Mouse (Mus musculus): ENCODE measurements at regions not wholly inside any gene's neighbourhood (a gene's known extent, or its start where the extent isn't known, plus 50 kb on each side); places are given as distances from the start of the nearest gene placed in this dataset.

- Histone ChIP-seq H3K9ac (ENCODE audit: low read length) (no peak overlapping the region), H3K9me3 (ENCODE audit: control insufficient read depth, low read length) (no peaks in the 10 kb centered on the region), H3K36me3 (ENCODE audit: control insufficient read depth, insufficient read depth, low read length) (no peaks in the 10 kb centered on the region), H3K4me2 (ENCODE audit: low read depth, low read length) (no peak overlapping the region), H3K4me1 (replicated peaks; ENCODE audit: control insufficient read depth, insufficient read depth, low read length) (no peaks in the 10 kb centered on the region), H3K27ac (ENCODE audit: low read length) (no peak overlapping the region), H3K27me3 (ENCODE audit: control insufficient read depth, insufficient read depth, low read depth, low read length) (no peaks in the 10 kb centered on the region), H3K4me3 (ENCODE audit: low read length) (no peak overlapping the region)
- 73% methylated on average over 5 of the region's 5 CpGs for WGBS
- no peak for ATAC-seq (ENCODE audit: low read depth)
Observed at GRCm38 (mm10) chr1:194058512-194058911, 559.5 kb upstream of the Plxna2 start.

- Histone ChIP-seq H3K4me1 (replicated peaks; ENCODE audit: control insufficient read depth, insufficient read depth, low read length) (no peaks in the 10 kb centered on the region), H3K4me2 (ENCODE audit: low read depth, low read length) (no peak overlapping the region), H3K4me3 (ENCODE audit: low read length) (no peak overlapping the region), H3K36me3 (ENCODE audit: control insufficient read depth, insufficient read depth, low read length) (no peaks in the 10 kb centered on the region), H3K27me3 (ENCODE audit: control insufficient read depth, insufficient read depth, low read depth, low read length) (no peaks in the 10 kb centered on the region), H3K27ac (ENCODE audit: low read length) (no peak overlapping the region), H3K9ac (ENCODE audit: low read length) (no peak overlapping the region), H3K9me3 (ENCODE audit: control insufficient read depth, low read length) (no peaks in the 10 kb centered on the region)
- ATAC-seq (ENCODE audit: low read depth), result no peak
- 6% methylated on average over 1 of the region's 1 CpGs for WGBS
Observed at GRCm38 (mm10) chr1:194056544-194056943, 561.5 kb upstream of the Plxna2 start.

DNA sequence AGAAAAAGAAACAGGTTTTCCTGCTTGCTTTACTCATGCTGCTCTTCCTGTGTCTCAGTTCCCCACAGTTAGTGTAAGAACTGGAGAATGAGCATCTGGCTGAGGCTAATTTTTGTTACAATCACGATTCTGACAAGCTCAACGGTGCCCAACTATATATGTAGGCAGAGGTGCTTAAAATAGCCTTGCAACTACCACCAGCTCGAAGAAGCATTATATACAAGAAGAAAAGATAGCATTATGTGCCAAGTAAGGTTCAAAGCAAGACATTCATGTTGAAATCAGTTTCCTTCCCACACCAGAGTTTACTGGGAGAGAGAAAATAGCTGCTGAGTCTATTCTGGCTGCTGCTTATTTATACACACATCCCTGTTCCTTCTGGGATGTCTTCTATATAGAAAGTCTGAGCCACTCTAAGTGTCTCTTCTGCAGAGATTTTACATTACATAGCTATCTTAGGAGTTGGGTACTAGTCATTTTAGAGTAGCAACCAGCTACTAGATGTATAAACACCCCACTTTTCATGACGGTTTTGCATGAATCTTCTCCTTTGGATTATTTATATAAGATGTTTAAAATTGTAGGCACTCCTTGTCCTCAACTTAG lies 568.2 kb upstream of the Plxna2 start:
- H3K9me3 ChIP-seq (ENCODE audit: control insufficient read depth, low read length), result no peaks in the 10 kb centered on the region
- ATAC-seq (ENCODE audit: low read depth), result no peak
- no peaks in the 10 kb centered on the region for H3K4me1 ChIP-seq (replicated peaks; ENCODE audit: control insufficient read depth, insufficient read depth, low read length)
- no peak overlapping the region for H3K27ac ChIP-seq (ENCODE audit: low read length)
- H3K27me3 ChIP-seq (ENCODE audit: control insufficient read depth, insufficient read depth, low read depth, low read length), result no peaks in the 10 kb centered on the region
- H3K4me3 ChIP-seq (ENCODE audit: low read length), result no peak overlapping the region
- H3K4me2 ChIP-seq (ENCODE audit: low read depth, low read length), result no peak overlapping the region
- 54% methylated on average over 4 of the region's 4 CpGs for WGBS
- no peak overlapping the region for H3K9ac ChIP-seq (ENCODE audit: low read length)
- no peaks in the 10 kb centered on the region for H3K36me3 ChIP-seq (ENCODE audit: control insufficient read depth, insufficient read depth, low read length)

GRCm38 (mm10) chr1:194041393-194042352 lies 576.3 kb upstream of the Plxna2 start:
- H3K9ac ChIP-seq (ENCODE audit: low read length), result no peak overlapping the region
- WGBS, result 44% methylated on average over 8 of the region's 8 CpGs

DNA sequence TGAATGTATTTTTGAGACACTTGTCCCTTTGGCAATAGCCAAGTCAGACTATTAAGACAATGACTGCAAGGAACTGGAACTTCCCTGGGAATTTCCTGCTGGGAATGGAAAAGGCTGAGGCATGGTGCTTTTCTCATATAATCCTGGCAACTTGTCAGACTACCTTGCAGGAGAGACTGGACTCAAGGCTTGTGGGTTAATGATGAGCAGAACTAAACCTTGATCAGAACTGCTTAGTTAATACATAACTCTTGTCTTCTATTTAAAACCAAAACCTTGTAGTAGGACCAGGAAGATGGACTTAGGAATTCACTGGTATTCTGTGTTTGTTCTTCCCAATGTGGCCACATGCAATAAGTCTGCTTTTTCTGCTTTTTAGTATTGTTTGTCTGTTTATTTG lies 579.3 kb upstream of the Plxna2 start:
- no peaks in the 10 kb centered on the region for H3K4me1 ChIP-seq (replicated peaks; ENCODE audit: control insufficient read depth, insufficient read depth, low read length)
- no peaks in the 10 kb centered on the region for H3K27me3 ChIP-seq (ENCODE audit: control insufficient read depth, insufficient read depth, low read depth, low read length)
- H3K27ac ChIP-seq (ENCODE audit: low read length), result no peak overlapping the region
- no peaks in the 10 kb centered on the region for H3K9me3 ChIP-seq (ENCODE audit: control insufficient read depth, low read length)
- no peak overlapping the region for H3K4me3 ChIP-seq (ENCODE audit: low read length)
- ATAC-seq (ENCODE audit: low read depth), result no peak
- no peak overlapping the region for H3K4me2 ChIP-seq (ENCODE audit: low read depth, low read length)
- no peak overlapping the region for H3K9ac ChIP-seq (ENCODE audit: low read length)
- no peaks in the 10 kb centered on the region for H3K36me3 ChIP-seq (ENCODE audit: control insufficient read depth, insufficient read depth, low read length)

More at GRCm38 (mm10) chr1:194041393-194042352, 576.3 kb upstream of the Plxna2 start:
- Histone ChIP-seq H3K4me3 (ENCODE audit: low read length) (no peak overlapping the region), H3K27me3 (ENCODE audit: control insufficient read depth, insufficient read depth, low read depth, low read length) (no peaks in the 10 kb centered on the region), H3K9me3 (ENCODE audit: control insufficient read depth, low read length) (no peaks in the 10 kb centered on the region), H3K4me1 (replicated peaks; ENCODE audit: control insufficient read depth, insufficient read depth, low read length) (no peaks in the 10 kb centered on the region), H3K36me3 (ENCODE audit: control insufficient read depth, insufficient read depth, low read length) (no peaks in the 10 kb centered on the region), H3K4me2 (ENCODE audit: low read depth, low read length) (no peak overlapping the region), H3K27ac (ENCODE audit: low read length) (no peak overlapping the region)
- no peak for ATAC-seq (ENCODE audit: low read depth)

DNA sequence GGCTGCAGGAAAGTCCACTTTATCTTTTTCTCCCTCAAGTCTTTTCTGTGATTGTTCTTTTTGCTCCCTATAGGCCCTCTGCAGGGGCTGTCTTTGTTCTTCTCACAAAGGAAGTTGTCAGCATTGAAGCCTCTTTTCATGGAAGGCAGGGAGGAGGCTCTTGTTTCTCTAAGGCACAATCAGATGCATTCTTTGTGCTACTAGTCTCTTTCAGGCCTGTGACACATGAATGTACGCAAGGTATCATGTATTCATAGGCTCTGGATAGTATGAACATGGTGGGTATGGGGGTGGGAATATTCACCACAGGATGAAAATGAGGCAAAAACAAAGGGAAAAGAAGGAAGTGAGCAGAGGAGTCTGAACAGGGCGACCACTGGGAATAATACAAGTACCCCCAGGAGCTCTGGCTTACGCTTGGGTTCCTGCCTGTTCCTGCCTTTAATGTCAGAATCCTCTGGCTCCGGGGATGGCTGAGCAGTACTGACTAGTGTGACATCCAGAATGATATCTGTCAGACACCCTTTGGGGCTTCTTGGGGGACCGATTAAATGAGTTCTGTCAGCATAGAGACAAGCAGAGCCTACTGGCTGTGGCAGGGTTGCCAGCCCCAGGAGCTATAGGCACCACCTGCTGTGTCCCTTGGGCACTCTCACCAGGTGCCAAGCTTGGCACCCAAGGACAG lies 583.7 kb upstream of the Plxna2 start:
- H3K4me2 ChIP-seq (ENCODE audit: low read depth, low read length), result no peak overlapping the region
- no peaks in the 10 kb centered on the region for H3K9me3 ChIP-seq (ENCODE audit: control insufficient read depth, low read length)
- H3K9ac ChIP-seq (ENCODE audit: low read length), result no peak overlapping the region
- ATAC-seq (ENCODE audit: low read depth), result no peak
- no peak overlapping the region for H3K27ac ChIP-seq (ENCODE audit: low read length)
- no peaks in the 10 kb centered on the region for H3K4me1 ChIP-seq (replicated peaks; ENCODE audit: control insufficient read depth, insufficient read depth, low read length)
- no peak overlapping the region for H3K4me3 ChIP-seq (ENCODE audit: low read length)
- H3K27me3 ChIP-seq (ENCODE audit: control insufficient read depth, insufficient read depth, low read depth, low read length), result no peaks in the 10 kb centered on the region
- H3K36me3 ChIP-seq (ENCODE audit: control insufficient read depth, insufficient read depth, low read length), result no peaks in the 10 kb centered on the region
- WGBS, result 65% methylated on average over 5 of the region's 5 CpGs

GRCm38 (mm10) chr1:194032603-194033002 lies 585.4 kb upstream of the Plxna2 start:
- Histone ChIP-seq H3K27me3 (ENCODE audit: control insufficient read depth, insufficient read depth, low read depth, low read length) (no peaks in the 10 kb centered on the region), H3K4me1 (replicated peaks; ENCODE audit: control insufficient read depth, insufficient read depth, low read length) (no peaks in the 10 kb centered on the region), H3K4me2 (ENCODE audit: low read depth, low read length) (no peak overlapping the region), H3K36me3 (ENCODE audit: control insufficient read depth, insufficient read depth, low read length) (no peaks in the 10 kb centered on the region), H3K4me3 (ENCODE audit: low read length) (no peak overlapping the region), H3K27ac (ENCODE audit: low read length) (no peak overlapping the region), H3K9ac (ENCODE audit: low read length) (no peak overlapping the region), H3K9me3 (ENCODE audit: control insufficient read depth, low read length) (no peaks in the 10 kb centered on the region)
- WGBS, result 86% methylated on average over 1 of the region's 1 CpGs
- ATAC-seq (ENCODE audit: low read depth), result no peak

DNA sequence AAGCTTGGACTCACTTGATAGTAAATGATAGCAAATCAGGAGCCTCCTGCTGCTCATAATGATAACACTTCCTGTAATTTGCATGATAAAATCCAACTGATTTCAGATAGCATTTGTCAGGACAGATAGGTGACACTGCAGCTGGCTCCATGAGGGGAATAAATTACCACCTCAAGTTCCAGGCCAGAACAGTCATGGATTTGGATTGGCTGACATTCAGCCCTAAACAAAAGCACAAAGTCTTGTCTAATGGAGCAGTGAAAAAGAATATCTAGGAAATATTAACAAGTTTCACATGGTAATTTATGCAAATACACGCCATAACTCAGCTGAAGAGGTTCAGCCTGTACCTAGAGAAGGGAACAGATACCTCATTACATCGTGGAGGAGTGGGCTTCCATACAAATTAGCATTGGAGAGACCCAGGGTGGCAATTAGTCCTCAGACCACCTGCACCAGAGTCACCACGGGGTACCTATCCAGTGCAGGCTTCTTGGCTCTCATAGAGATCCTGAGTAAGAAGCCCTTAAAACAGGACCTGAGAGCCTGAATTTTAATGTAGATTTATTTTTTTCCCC lies 587.3 kb upstream of the Plxna2 start:
- no peaks in the 10 kb centered on the region for H3K4me1 ChIP-seq (replicated peaks; ENCODE audit: control insufficient read depth, insufficient read depth, low read length)
- H3K9ac ChIP-seq (ENCODE audit: low read length), result no peak overlapping the region
- no peak overlapping the region for H3K4me2 ChIP-seq (ENCODE audit: low read depth, low read length)
- 56% methylated on average over 3 of the region's 3 CpGs for WGBS
- H3K36me3 ChIP-seq (ENCODE audit: control insufficient read depth, insufficient read depth, low read length), result no peaks in the 10 kb centered on the region
- ATAC-seq (ENCODE audit: low read depth), result no peak
- no peak overlapping the region for H3K27ac ChIP-seq (ENCODE audit: low read length)
- no peaks in the 10 kb centered on the region for H3K9me3 ChIP-seq (ENCODE audit: control insufficient read depth, low read length)
- no peaks in the 10 kb centered on the region for H3K27me3 ChIP-seq (ENCODE audit: control insufficient read depth, insufficient read depth, low read depth, low read length)
- H3K4me3 ChIP-seq (ENCODE audit: low read length), result no peak overlapping the region
